In genomic region chr5:147850194-147850593, GRCm38 (mm10) we compare ENCODE assay signal across 14 mouse cellular contexts. TPM values are rescaled to one million over a fixed set of nuclear protein-coding genes. Genes with fewer than 3 reads are reported as not detected.
DNase-seq lines count a peak whose midpoint lies in the region; ATAC-seq and TF ChIP-seq lines count a peak whose summit lies in the region.
"Had no signal": no experiment of that assay in that cellular context is flagged by ENCODE, and none has a peak within 500 bp of the region (broad histone marks: within the 10 kb centered on the region; RNA-seq: fewer than 3 reads in every experiment).

No protein-coding gene starts in this region.

- H3K9ac ChIP-seq in heart, adult 2 months (ENCODE audit: low read depth, low read length) = no peak overlapping the region
- H3K9ac ChIP-seq in heart, embryonic 14.5 days (ENCODE audit: low read length) = no peak overlapping the region
- H3K9ac ChIP-seq: forebrain, embryonic 13.5 days; neural tube, embryonic 12.5 days had no signal

- peak overlapping the region; percentile 67 for H3K27ac ChIP-seq in heart, adult 2 months
- peak overlapping the region; percentile 44 to 45; a peak in 2 of 4 replicates for H3K27ac ChIP-seq in heart, embryonic 14.5 days (replicated peaks in 1 of 2; ENCODE audit: control insufficient read depth in 1 of 2, insufficient read depth in 1 of 2, low read depth in 2 of 2, low read length in 2 of 2)
- H3K27ac ChIP-seq: forebrain, embryonic 13.5 days; hindbrain, embryonic 10.5 days; neural tube, embryonic 12.5 days had no signal

- intact Hi-C loops in heart, adult 2 months (cut with DNase I) = no loop called here
- intact Hi-C loops in left cerebral cortex, postnatal 14 days (cut with DNase I) = no loop called here

- no peaks in the 10 kb centered on the region for H3K27me3 ChIP-seq in heart, adult 2 months (ENCODE audit: control insufficient read depth, insufficient read depth, low read length)
- H3K27me3 ChIP-seq in heart, embryonic 14.5 days (ENCODE audit: control insufficient read depth, insufficient read depth, low read length) = no peaks in the 10 kb centered on the region
- H3K27me3 ChIP-seq: forebrain, embryonic 13.5 days; neural tube, embryonic 12.5 days had no signal

- WGBS in heart, adult 2 months = 6% methylated on average over 7 of the region's 7 CpGs
- WGBS in heart, embryonic 14.5 days = 15% methylated on average over 7 of the region's 7 CpGs
- 51% methylated on average over 7 of the region's 7 CpGs for WGBS in lung, adult 2 months

- H3K79me2 ChIP-seq in heart, adult 2 months (replicated peaks; ENCODE audit: control insufficient read depth, insufficient read depth, low read length) = no peaks in the 10 kb centered on the region

- H3K9me3 ChIP-seq in heart, embryonic 14.5 days (ENCODE audit: control insufficient read depth, low read length) = no peaks in the 10 kb centered on the region
- H3K9me3 ChIP-seq: forebrain, embryonic 13.5 days; hindbrain, embryonic 10.5 days; neural tube, embryonic 12.5 days had no signal

- peaks cover 6% of the 10 kb centered on the region for H3K4me1 ChIP-seq in heart, adult 2 months (ENCODE audit: control insufficient read depth, insufficient read depth, low read length)
- H3K4me1 ChIP-seq in heart, embryonic 14.5 days (ENCODE audit: control insufficient read depth in 2 of 2, insufficient read depth in 2 of 2, low read length in 2 of 2) = peaks cover 8 to 18% of the 10 kb centered on the region in 2 experiments
- H3K4me1 ChIP-seq in lung, adult 2 months (ENCODE audit: control insufficient read depth, insufficient read depth, low read length) = no peaks in the 10 kb centered on the region
- H3K4me1 ChIP-seq: hindbrain, embryonic 10.5 days; neural tube, embryonic 12.5 days had no signal

- no peak overlapping the region for H3K4me3 ChIP-seq in heart, adult 2 months
- H3K4me3 ChIP-seq in heart, embryonic 14.5 days (ENCODE audit: control insufficient read depth in 1 of 2, insufficient read depth in 1 of 2, low read depth in 1 of 2, low read length in 2 of 2) = no peak overlapping the region
- no peak overlapping the region for H3K4me3 ChIP-seq in lung, adult 2 months (replicated peaks; ENCODE audit: extremely low read depth, low read depth, low read length)
- H3K4me3 ChIP-seq: forebrain, embryonic 13.5 days; hindbrain, embryonic 10.5 days; neural tube, embryonic 12.5 days had no signal

- no peak for ATAC-seq in heart, embryonic 14.5 days (ENCODE audit: insufficient number of reproducible peaks, insufficient read depth, low FRiP score, low read depth)
- ATAC-seq: forebrain, embryonic 13.5 days had no signal

- TF ChIP-seq CTCF in heart, adult 2 months (IDR thresholded peaks at IDR 0.05) = no peak
- no peak for TF ChIP-seq CTCF in lung, adult 2 months (IDR thresholded peaks at IDR 0.05; ENCODE audit: insufficient read depth, low read length)

- TF ChIP-seq POLR2A in heart, adult 2 months (IDR thresholded peaks at IDR 0.05; ENCODE audit: insufficient read depth, low read depth, low read length) = no peak
- no peak for TF ChIP-seq POLR2A in lung, adult 2 months (IDR thresholded peaks at IDR 0.05; ENCODE audit: borderline replicate concordance, extremely low read depth, low read depth, low read length)

- peak overlapping the region; percentile 39 for H3K4me2 ChIP-seq in heart, embryonic 14.5 days (ENCODE audit: low read length)
- H3K4me2 ChIP-seq: forebrain, embryonic 13.5 days; liver, embryonic 11.5 days; neural tube, embryonic 12.5 days had no signal

- 0 out of 2 replicates have a peak, but pooled peaks have one; percentile 43 for TF ChIP-seq EP300 in heart, adult 2 months (IDR thresholded peaks at IDR 0.05; ENCODE audit: insufficient read depth, low read depth, low read length)

- H3K36me3 ChIP-seq in heart, adult 2 months (ENCODE audit: control insufficient read depth, insufficient read depth, low read length) = no peaks in the 10 kb centered on the region
- no peaks in the 10 kb centered on the region for H3K36me3 ChIP-seq in heart, embryonic 14.5 days (ENCODE audit: control insufficient read depth, insufficient read depth, low read length)
- H3K36me3 ChIP-seq: hindbrain, embryonic 10.5 days; neural tube, embryonic 12.5 days had no signal

- DNase-seq in kidney, adult 18-20 months = peak; percentile 13
- no peak for DNase-seq in kidney, postnatal 4 days
- peak in 1 of 2 experiments; percentile 63 for DNase-seq in heart, adult 2 months
- DNase-seq in kidney, postnatal 14 days = peak; percentile 16
- no peak for DNase-seq in lung, adult 2 months
- no peak for DNase-seq in left cerebral cortex, postnatal 14 days (ENCODE audit: low spot score in 2 of 2)
- DNase-seq: adrenal gland, postnatal 10 days; cerebellum, adult 8-10 months; right cerebral cortex, postnatal 14 days had no signal

RNA-seq across cellular contexts. Expression of gene Pomp, which starts 10.1 kb away (rescaled TPM):
- 100 to 1,000 TPM; 137 to 176 TPM for total RNA-seq in heart, adult 2 months (2021)
- 86.5 and 118 TPM in 2 replicates for polyA plus RNA-seq in heart, adult 2 months (2012; rRNA removed)
- polyA plus RNA-seq in heart, embryonic 14.5 days (2014; fragmentation: Nextera tagmentation; extraction: Ambion mirVana) = 316 and 345 TPM in 2 replicates
- 33.9 and 47.1 TPM in 2 replicates for polyA plus RNA-seq in lung, adult 2 months (2012; rRNA removed)
- total RNA-seq in left cerebral cortex, postnatal 14 days (2021) = 100 to 1,000 TPM; 151 to 156 TPM

RNA-seq across cellular contexts. Expression of gene Slc46a3, which starts 44.4 kb away (rescaled TPM):
- total RNA-seq in heart, adult 2 months (2021) = 10 to 100 TPM in 1 of 2 experiments, 1 to 10 TPM in 1; 7.1 to 16.4 TPM
- polyA plus RNA-seq in heart, adult 2 months (2012; rRNA removed) = 22.5 and 30.1 TPM in 2 replicates
- polyA plus RNA-seq in heart, embryonic 14.5 days (2014; fragmentation: Nextera tagmentation; extraction: Ambion mirVana) = 2.8 and 3.5 TPM in 2 replicates
- 41.4 and 46.5 TPM in 2 replicates for polyA plus RNA-seq in lung, adult 2 months (2012; rRNA removed)
- 1 to 10 TPM; 5.7 to 7.3 TPM for total RNA-seq in left cerebral cortex, postnatal 14 days (2021)

Comparison
In these comparisons a context has a peak if more than half of its experiments do, and no peak if none do; other contexts are left out.
1. DNase-seq: peak in kidney, adult 18-20 months (single experiment) and kidney, postnatal 14 days (single experiment); none in kidney, postnatal 4 days (0 of 2), lung, adult 2 months (single experiment) and left cerebral cortex, postnatal 14 days (0 of 2).